In genomic region chrX:73505130-73505735, GRCm38 (mm10) we compare ENCODE assay signal across 7 mouse cellular contexts.
"Had no signal": no experiment of that assay in that cellular context is flagged by ENCODE, and none has a peak within 500 bp of the region (broad histone marks: within the 10 kb centered on the region; RNA-seq: fewer than 3 reads in every experiment).

No protein-coding gene starts in this region.

- DNase-seq: kidney, postnatal 14 days; layer of hippocampus, adult 9-11 months; lung, adult 2 months; lung, postnatal 4 days; midbrain, embryonic 14.5 days; retina, postnatal 1 day; thymus, postnatal 4 days had no signal
